Mouse (Mus musculus) liver, adult (tissue): ENCODE data around the gene Mrpl58.

ENCODE experiments used
- GATA4 ChIP-seq: IDR thresholded peaks from 2 replicates; pipeline ENCODE4 v1.6.1; 2014; ENCODE audit warnings: mild to moderate bottlenecking, low read length; ENCODE audit not compliant: insufficient replicate concordance

Mrpl58 gene

GRCm38 (mm10) chr11:115405723-115406122 is 2.2 kb downstream of the Mrpl58 start:
- TF ChIP-seq GATA4, result no peak

GRCm38 (mm10) chr11:115406858-115407401 is 3.4 kb downstream of the Mrpl58 start:
- TF ChIP-seq GATA4, result no peak

- no peak for TF ChIP-seq GATA4
These were observed 4.8 kb downstream of the Mrpl58 start for GRCm38 (mm10) chr11:115408266-115408920.

- TF ChIP-seq GATA4, result no peak
These were observed 6.0 kb downstream of the Mrpl58 start for GRCm38 (mm10) chr11:115409556-115409955.

GRCm38 (mm10) chr11:115419531-115420237 is 16.1 kb downstream of the Mrpl58 start, which contains the start of the genes Atp5h and Kctd2:
TSS of gene Atp5h (minus strand) at chr11:115419962.
TSS of gene Kctd2 (plus strand) at chr11:115420128.
- TF ChIP-seq GATA4, result no peak; the same call in 1 of the 2 replicates

GRCm38 (mm10) chr11:115420336-115421190 is 17.0 kb downstream of the Mrpl58 start:
- TF ChIP-seq GATA4, result no peak

GRCm38 (mm10) chr11:115421328-115421727 is 17.8 kb downstream of the Mrpl58 start:
- TF ChIP-seq GATA4, result no peak

- TF ChIP-seq GATA4, result no peak
These were observed 18.4 kb downstream of the Mrpl58 start for GRCm38 (mm10) chr11:115421972-115422371.

GRCm38 (mm10) chr11:115423091-115423490 is 19.5 kb downstream of the Mrpl58 start:
- TF ChIP-seq GATA4, result no peak

- no peak for TF ChIP-seq GATA4
These were observed 21.1 kb downstream of the Mrpl58 start for GRCm38 (mm10) chr11:115424666-115425065.

GRCm38 (mm10) chr11:115425671-115426070 is 22.1 kb downstream of the Mrpl58 start:
- no peak for TF ChIP-seq GATA4

GRCm38 (mm10) chr11:115427482-115428331 is 24.2 kb downstream of the Mrpl58 start:
- no peak for TF ChIP-seq GATA4

GRCm38 (mm10) chr11:115429307-115429706 is 25.8 kb downstream of the Mrpl58 start:
- no peak for TF ChIP-seq GATA4

- TF ChIP-seq GATA4, result no peak
These were observed 27.0 kb downstream of the Mrpl58 start for GRCm38 (mm10) chr11:115430561-115430960.
